Comparison of ENCODE assay signal across 14 mouse cellular contexts in the genomic region with DNA sequence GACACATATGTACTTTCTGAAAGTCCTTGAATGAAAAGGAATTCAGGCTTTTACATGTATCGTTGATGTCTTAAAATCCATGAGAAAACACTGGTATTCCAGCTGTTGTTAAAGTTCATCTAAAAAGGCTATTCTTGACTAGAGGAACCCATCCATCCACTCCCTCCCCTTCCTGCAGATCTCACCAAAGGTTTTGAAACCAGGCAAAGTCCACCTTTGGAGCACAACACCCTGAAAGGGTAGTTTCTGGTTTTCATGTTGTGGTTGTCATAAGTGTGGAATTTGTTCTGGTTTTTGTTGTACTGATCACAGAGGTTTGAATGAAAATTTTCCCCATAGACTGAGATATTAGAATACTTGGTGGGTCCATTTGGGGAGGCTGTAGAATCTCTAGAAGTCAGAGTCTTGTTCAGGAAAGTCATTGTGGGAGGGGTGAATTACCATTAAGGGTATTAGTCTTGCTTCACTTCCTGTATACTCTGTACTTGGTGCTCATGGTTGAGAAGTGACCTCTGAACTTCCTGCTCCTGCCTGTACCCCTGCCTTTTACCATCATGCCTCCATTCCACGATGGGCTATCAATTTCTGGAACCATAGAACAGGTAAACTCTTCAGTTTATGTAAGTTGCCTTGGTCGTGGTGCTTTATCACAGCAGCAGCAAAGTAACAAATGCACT.
"Had no signal": no experiment of that assay in that cellular context is flagged by ENCODE, and none has a peak within 500 bp of the region (broad histone marks: within the 10 kb centered on the region; RNA-seq: fewer than 3 reads in every experiment).

No protein-coding gene starts in this region.

- H3K36me3 ChIP-seq: lung, embryonic 15.5 days had no signal

- H3K4me2 ChIP-seq: lung, embryonic 15.5 days; midbrain, embryonic 11.5 days had no signal

- H3K27ac ChIP-seq: kidney, postnatal 0 days; left cerebral cortex, adult 2 months; lung, embryonic 15.5 days; stomach, postnatal 0 days had no signal

- H3K9me3 ChIP-seq: lung, embryonic 15.5 days had no signal

- DNase-seq: kidney, postnatal 25 days; layer of hippocampus, postnatal 36 days; lung, adult 18-20 months; lung, postnatal 10 days; lung, postnatal 36 days; midbrain, embryonic 14.5 days; thymus, adult 2 months; thymus, postnatal 14 days; thymus, postnatal 4 days had no signal

- H3K9ac ChIP-seq: lung, embryonic 15.5 days had no signal

- H3K4me3 ChIP-seq: left cerebral cortex, adult 2 months; lung, embryonic 15.5 days had no signal

- H3K4me1 ChIP-seq: lung, embryonic 15.5 days had no signal

- H3K27me3 ChIP-seq: lung, embryonic 15.5 days had no signal
